Mouse (Mus musculus) heart, embryonic 16.5 days (tissue): ENCODE results near the gene Babam2. TPM values are rescaled to one million over a fixed set of nuclear protein-coding genes. Genes with fewer than 3 reads are reported as not detected.
A peak's percentile ranks its signal among the peaks of the same experiment; 100 is the strongest.

Experiments
- ATAC-seq: fragments of 200-750 bp; cut with Nextera tagmentation; replicated peaks from 2 replicates; pipeline ENCODE4 v1.8.0; 2017; ENCODE audit warnings: moderate number of reproducible peaks; ENCODE audit not compliant: insufficient read depth, low FRiP score; ENCODE audit errors: extremely low read depth
- H3K27ac ChIP-seq: fragments of 300-500 bp; sonication (generic); 2 replicates; pipeline ENCODE4 v1.5.1; 2014; ENCODE audit warnings: mild to moderate bottlenecking, low read length, control low read depth, moderate library complexity
- H3K27me3 ChIP-seq: fragments of 300-500 bp; sonication (generic); 2 replicates; pipeline ENCODE4 v1.6.1; 2014; ENCODE audit warnings: low read length, mixed read lengths; ENCODE audit not compliant: control insufficient read depth, insufficient read depth
- H3K36me3 ChIP-seq: fragments of 300-500 bp; sonication (generic); 2 replicates; pipeline ENCODE4 v1.6.1; 2014; ENCODE audit not compliant: control insufficient read depth, insufficient read depth
- H3K4me1 ChIP-seq: fragments of 300-500 bp; sonication (generic); 2 replicates; pipeline ENCODE4 v1.6.1; 2014; ENCODE audit warnings: low read length, mixed read lengths; ENCODE audit not compliant: control insufficient read depth, insufficient read depth
- H3K4me2 ChIP-seq: fragments of 300-500 bp; sonication (generic); 2 replicates; pipeline ENCODE4 v1.6.1; 2014; ENCODE audit warnings: low read depth, mild to moderate bottlenecking, control low read depth, low read length
- H3K4me3 ChIP-seq: fragments of 300-500 bp; sonication (generic); 2 replicates; pipeline ENCODE4 v1.5.1; 2014; ENCODE audit warnings: mild to moderate bottlenecking, control low read depth, low read length
- H3K9ac ChIP-seq: fragments of 300-500 bp; sonication (generic); 2 replicates; pipeline ENCODE4 v1.6.1; 2014; ENCODE audit warnings: low read length, control low read depth
- H3K9me3 ChIP-seq: fragments of 300-500 bp; sonication (generic); replicated peaks from 2 replicates; pipeline ENCODE4 v1.6.1; 2016; ENCODE audit warnings: low read length; ENCODE audit not compliant: control insufficient read depth
- WGBS: fragments of 180-500 bp; shearing (Covaris S2); extraction: QIAGEN DNeasy Blood & Tissue Kit; methylation state at CpG from one replicate; pipeline ENCODE4 v1.1.7; 2014; 5-methylcytosine and 5-hydroxymethylcytosine counted together
- polyA plus RNA-seq: library from polyadenylated mRNA; unstranded; fragments of >200 nt; fragmentation: Nextera tagmentation; extraction: Ambion mirVana; gene quantifications from 2 replicates; pipeline ENCODE4 v1.2.1, GENCODE M21; 2015

Gene Babam2
- polyA plus RNA-seq, 1 experiment from 2014 or later: 39.9 TPM

DNA sequence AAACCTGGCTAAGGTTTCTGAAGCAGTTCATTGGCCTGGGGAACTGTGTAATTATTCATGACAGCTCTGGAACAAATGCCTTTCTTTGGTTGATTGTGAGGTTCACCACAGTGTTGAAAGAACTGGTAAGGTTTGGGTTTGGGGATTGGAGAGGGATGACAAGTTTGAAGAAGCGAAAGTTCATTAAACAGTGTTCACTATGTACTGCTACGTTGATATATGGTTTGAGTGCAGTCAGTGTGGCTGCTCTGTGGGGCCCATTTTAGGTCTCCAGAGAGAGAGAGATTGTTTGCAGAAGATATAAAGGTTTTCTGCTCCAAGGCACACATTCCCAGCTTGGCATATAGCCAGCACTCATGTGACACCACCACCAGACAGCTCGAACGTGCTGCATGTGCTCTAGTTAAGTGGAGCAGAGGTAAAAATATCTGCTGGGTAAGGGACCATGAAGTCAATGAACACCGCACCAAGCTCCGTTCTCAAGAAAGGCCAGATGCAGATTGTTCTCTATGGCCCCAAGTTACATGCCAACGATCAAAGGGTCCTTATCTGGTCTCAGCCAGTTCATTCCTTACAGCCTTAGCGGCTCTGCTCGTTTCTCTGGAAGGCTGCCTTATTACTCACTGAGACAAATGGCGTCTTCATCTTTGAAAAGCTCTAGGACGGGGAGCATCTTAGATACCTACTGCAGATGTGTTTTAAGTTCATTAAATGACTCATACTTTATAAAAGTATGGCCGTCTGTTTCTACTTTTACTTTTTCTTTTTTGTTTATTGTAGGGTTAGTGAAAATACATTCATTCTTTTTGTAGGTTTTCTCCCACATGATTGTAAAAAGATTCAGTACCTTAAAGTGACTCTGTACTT is 113.5 kb downstream of the Babam2 start:
- Histone ChIP-seq H3K36me3 (no peaks in the 10 kb centered on the region), H3K4me1 (peaks cover 21% of the 10 kb centered on the region), H3K27ac (peak overlapping the region; percentile 91), H3K4me3 (no peak overlapping the region), H3K9me3 (no peaks in the 10 kb centered on the region), H3K27me3 (no peaks in the 10 kb centered on the region), H3K9ac (no peak overlapping the region), H3K4me2 (peak overlapping the region; percentile 44)
- ATAC-seq: peak; percentile 96
- WGBS: 22% methylated on average over 12 of the region's 12 CpGs

DNA sequence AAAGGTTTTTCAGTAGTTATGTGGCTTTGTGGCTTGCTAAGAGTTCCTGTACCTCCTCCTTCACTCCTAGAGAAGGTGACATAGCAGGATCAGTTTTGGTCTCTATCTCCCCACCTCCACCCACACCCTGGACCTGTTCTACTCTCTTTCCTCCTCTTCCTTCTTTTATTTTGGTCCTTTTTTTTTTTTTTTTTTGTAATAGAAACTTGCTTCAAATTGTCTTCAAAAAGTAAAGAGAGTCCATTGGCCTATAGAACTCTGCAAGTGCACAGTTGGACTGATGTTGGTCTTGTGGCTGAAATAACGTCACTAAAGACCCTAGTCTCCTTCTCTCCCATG is 114.1 kb downstream of the Babam2 start:
- no peak overlapping the region for H3K4me3 ChIP-seq
- no peak for ATAC-seq
- peak overlapping the region; percentile 67 for H3K27ac ChIP-seq
- H3K4me2 ChIP-seq: no peak overlapping the region
- H3K9ac ChIP-seq: no peak overlapping the region
- H3K4me1 ChIP-seq: peaks cover 21% of the 10 kb centered on the region
- no peaks in the 10 kb centered on the region for H3K9me3 ChIP-seq
- no peaks in the 10 kb centered on the region for H3K36me3 ChIP-seq
- no peaks in the 10 kb centered on the region for H3K27me3 ChIP-seq
- 80% methylated on average over 1 of the region's 1 CpGs for WGBS

DNA sequence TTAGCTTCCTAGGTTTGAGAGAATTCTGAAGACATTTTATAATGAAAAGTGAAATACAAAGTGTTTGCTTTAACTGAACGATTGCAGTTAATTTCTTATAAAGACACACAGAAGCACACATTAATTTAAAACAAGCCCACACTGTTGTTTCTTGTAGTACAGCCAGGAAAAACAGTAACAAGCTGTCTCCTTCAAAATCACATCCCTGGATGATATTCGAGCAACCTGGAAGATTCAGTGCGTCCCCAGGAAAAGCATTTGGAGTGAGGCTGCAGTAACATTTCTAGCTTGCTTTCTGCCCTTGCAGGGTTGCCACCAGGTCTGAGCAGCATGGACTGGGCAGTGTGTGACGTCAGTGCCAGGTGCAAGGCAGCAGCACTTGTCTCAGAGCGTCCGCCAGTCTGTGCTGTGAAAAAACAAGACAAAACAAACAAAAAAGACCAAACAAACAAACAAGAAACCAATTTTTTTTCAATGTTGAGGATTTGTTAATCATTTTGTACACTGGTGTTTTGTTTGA is 115.7 kb downstream of the Babam2 start:
- H3K36me3 ChIP-seq: no peaks in the 10 kb centered on the region
- no peak for ATAC-seq
- H3K27me3 ChIP-seq: no peaks in the 10 kb centered on the region
- no peak overlapping the region for H3K9ac ChIP-seq
- no peak overlapping the region for H3K27ac ChIP-seq
- peaks cover 21% of the 10 kb centered on the region for H3K4me1 ChIP-seq
- no peaks in the 10 kb centered on the region for H3K9me3 ChIP-seq
- no peak overlapping the region for H3K4me2 ChIP-seq
- H3K4me3 ChIP-seq: no peak overlapping the region
- 76% methylated on average over 6 of the region's 6 CpGs for WGBS

DNA sequence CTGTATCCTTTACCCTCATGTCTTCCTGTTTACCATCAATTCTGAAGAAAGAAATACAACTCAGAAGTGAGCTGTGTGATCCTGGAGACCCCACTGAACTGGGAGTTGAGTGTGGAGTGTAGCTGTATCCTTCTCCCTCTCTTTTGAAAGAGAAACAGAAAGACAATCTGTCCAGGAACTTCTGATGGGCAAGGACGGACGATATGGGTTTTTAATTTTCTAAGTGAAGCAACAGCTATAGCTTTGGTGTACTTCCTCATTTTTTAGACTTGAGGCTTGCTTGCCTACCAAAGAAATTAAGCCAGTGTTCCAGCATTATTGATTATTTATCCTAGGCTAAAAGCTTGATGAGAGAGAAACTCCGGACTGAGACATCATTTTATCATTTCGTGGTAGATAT is 116.6 kb downstream of the Babam2 start:
- Histone ChIP-seq H3K36me3 (no peaks in the 10 kb centered on the region), H3K4me2 (no peak overlapping the region), H3K9me3 (no peaks in the 10 kb centered on the region), H3K27ac (no peak overlapping the region), H3K4me3 (no peak overlapping the region), H3K27me3 (no peaks in the 10 kb centered on the region), H3K9ac (no peak overlapping the region), H3K4me1 (peaks cover 21% of the 10 kb centered on the region)
- no peak for ATAC-seq
- WGBS: 85% methylated on average over 4 of the region's 4 CpGs

DNA sequence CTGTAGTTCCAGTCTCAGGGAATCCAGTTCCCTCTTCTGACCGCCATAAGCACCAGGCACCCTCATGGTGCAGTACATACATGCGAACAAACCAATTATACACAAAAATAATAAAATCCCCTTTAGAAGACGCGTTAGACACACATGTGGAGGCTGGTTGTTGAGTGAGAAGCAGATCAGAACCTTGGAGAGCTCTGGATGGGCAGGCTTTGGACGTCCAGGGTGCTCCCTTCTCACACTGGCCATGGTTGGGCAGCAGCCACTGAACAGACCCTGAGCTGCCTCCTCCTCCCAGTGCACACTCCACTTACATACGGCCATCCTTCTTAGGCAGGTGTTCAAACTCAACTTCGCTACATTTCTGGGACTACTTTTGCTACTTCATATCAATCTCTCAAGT is 117.6 kb downstream of the Babam2 start:
- H3K4me1 ChIP-seq: peaks cover 18% of the 10 kb centered on the region
- H3K36me3 ChIP-seq: no peaks in the 10 kb centered on the region
- no peak overlapping the region for H3K9ac ChIP-seq
- 66% methylated on average over 7 of the region's 7 CpGs for WGBS
- H3K27me3 ChIP-seq: no peaks in the 10 kb centered on the region
- H3K4me2 ChIP-seq: no peak overlapping the region
- H3K9me3 ChIP-seq: no peaks in the 10 kb centered on the region
- no peak for ATAC-seq
- H3K4me3 ChIP-seq: no peak overlapping the region
- no peak overlapping the region for H3K27ac ChIP-seq

DNA sequence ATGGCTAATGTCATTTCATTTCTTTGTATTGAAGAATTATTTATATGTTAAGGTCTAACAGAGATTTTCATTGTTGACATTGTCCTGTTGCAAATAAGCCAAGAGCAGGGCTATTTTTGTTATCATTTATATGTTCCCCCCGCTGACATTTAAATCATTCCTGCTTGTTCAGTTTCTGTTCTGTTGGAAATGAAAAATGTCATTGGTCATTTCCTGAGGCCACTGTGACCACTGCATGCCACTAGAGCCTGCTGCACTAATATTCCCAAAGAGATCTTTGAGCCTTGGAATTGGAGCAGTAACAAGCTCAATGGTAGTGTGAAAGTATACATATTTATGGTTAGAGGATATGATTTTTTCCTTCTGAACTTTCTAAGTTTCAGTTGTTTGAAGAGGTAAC is 118.6 kb downstream of the Babam2 start:
- no peak overlapping the region for H3K27ac ChIP-seq
- H3K4me2 ChIP-seq: no peak overlapping the region
- no peaks in the 10 kb centered on the region for H3K36me3 ChIP-seq
- no peak overlapping the region for H3K9ac ChIP-seq
- H3K27me3 ChIP-seq: no peaks in the 10 kb centered on the region
- WGBS: 70% methylated on average over 1 of the region's 1 CpGs
- ATAC-seq: no peak
- peaks cover 9% of the 10 kb centered on the region for H3K4me1 ChIP-seq
- H3K9me3 ChIP-seq: no peaks in the 10 kb centered on the region
- H3K4me3 ChIP-seq: no peak overlapping the region

DNA sequence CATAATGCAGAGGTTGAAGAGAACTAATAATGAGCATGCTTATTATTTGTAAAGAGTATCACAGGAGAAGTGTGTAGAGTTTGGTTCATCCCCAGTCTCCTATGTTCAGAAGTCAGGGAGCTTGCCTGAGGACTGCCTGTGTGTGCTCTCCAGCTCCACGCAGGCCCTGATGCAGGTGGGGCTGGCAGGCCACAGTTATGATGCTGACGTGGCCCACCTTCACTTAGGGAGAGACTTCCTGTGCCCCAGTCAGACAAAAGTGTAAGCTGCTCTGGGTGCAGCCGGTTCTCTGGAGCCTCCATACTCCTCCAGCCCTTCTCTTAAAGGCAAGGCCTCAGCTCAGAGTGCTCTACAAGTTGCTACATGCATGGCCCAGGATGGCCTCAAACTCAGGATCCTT is 123.3 kb downstream of the Babam2 start:
- no peaks in the 10 kb centered on the region for H3K4me1 ChIP-seq
- 76% methylated on average over 3 of the region's 3 CpGs for WGBS
- no peak overlapping the region for H3K4me3 ChIP-seq
- no peak overlapping the region for H3K4me2 ChIP-seq
- H3K27ac ChIP-seq: no peak overlapping the region
- no peaks in the 10 kb centered on the region for H3K36me3 ChIP-seq
- no peaks in the 10 kb centered on the region for H3K9me3 ChIP-seq
- H3K9ac ChIP-seq: no peak overlapping the region
- no peaks in the 10 kb centered on the region for H3K27me3 ChIP-seq
- no peak for ATAC-seq

DNA sequence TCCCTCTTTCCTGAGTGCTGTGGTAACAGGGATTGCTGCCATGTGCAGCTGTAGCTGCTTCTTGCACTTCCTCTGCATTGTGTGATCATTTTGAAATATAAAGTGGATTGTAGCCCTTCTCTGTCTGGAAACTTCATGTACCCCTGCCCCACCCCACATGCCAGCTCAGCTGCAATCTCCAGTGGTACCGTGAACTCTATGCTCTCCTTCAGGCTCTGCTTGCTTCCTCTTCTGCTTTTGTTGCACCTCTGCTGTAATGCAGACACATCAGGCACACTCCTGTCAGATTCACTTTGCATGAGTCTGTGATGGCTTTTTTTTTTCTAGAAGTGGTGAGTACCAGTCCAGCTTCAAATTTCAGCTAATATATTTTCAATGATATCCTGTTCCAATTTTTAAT is 123.7 kb downstream of the Babam2 start:
- Histone ChIP-seq H3K4me1 (no peaks in the 10 kb centered on the region), H3K27ac (no peak overlapping the region), H3K4me2 (no peak overlapping the region), H3K9ac (no peak overlapping the region), H3K36me3 (no peaks in the 10 kb centered on the region), H3K4me3 (no peak overlapping the region), H3K27me3 (no peaks in the 10 kb centered on the region), H3K9me3 (no peaks in the 10 kb centered on the region)
- WGBS: 85% methylated on average over 1 of the region's 1 CpGs
- ATAC-seq: no peak

DNA sequence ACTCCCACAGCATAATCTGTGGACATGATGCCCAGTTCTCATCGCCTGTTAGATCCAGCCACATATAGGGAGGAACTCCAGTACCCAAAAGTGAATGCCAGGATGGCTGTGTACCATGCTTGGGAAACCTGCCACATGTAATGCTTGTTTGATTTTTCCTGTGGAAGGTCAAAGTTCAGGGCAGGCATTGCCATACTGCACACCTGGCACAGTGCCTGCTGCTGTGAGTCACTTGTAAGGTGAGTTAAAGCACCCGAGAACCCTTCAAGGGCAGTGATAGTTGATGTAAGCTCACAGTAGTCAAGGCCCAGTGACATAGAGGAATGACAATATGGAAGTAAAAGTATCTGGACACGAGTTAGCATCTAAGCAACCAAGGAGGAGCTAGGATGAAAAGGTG is 126.2 kb downstream of the Babam2 start:
- H3K9me3 ChIP-seq: no peaks in the 10 kb centered on the region
- no peak overlapping the region for H3K4me2 ChIP-seq
- no peaks in the 10 kb centered on the region for H3K27me3 ChIP-seq
- H3K9ac ChIP-seq: no peak overlapping the region
- 74% methylated on average over 3 of the region's 3 CpGs for WGBS
- H3K4me1 ChIP-seq: no peaks in the 10 kb centered on the region
- no peak overlapping the region for H3K4me3 ChIP-seq
- H3K27ac ChIP-seq: no peak overlapping the region
- no peaks in the 10 kb centered on the region for H3K36me3 ChIP-seq
- ATAC-seq: no peak
